Mouse (Mus musculus): Measurements from ENCODE around the gene Mroh3.

DNA sequence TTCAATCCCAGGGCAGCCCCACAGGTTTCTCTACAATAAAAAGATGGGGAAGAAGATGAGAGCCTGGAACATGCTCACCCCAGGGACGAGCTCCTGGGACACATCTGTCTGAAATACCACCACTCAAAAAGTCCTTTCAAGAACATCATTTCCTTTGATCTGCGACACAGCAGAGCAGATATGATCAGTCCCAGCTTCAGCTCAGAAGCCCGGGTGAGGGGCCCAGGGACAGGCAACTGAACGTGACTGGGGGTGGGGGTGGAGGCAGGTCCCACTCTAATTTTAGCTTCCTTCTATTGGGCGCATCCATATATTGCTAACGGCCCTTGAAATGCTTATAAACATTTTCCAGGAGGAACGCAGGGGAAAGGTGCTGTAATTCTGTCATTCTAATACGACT, 43.0 kb upstream of the Mroh3 start:
- TF ChIP-seq CTCF (IDR thresholded peaks at IDR 0.05; ENCODE audit: borderline replicate concordance, control insufficient read depth, extremely low read depth, insufficient read depth, low read length, poor library complexity) (no peak), POLR2A (IDR thresholded peaks at IDR 0.05; ENCODE audit: control insufficient read depth, extremely low read depth, insufficient read depth, low read length, poor library complexity) (no peak)

Measured in thymus, adult 2 months (tissue).